Mouse (Mus musculus): ENCODE measurements around the gene Vsig10. TPM values are rescaled to one million over a fixed set of nuclear protein-coding genes. Genes with fewer than 3 reads are reported as not detected.

The Vsig10 gene
- total RNA-seq, 2 experiments from 2014 or later = 1.4 to 3.3 TPM

GRCm38 (mm10) chr5:117347011-117347410, 28.1 kb downstream of the Vsig10 start:
- intact Hi-C loops (cut with DNase I) = no loop called here
- DNase-seq (ENCODE audit: low spot score in 2 of 2) = no peak

GRCm38 (mm10) chr5:117347838-117348237, 29.0 kb downstream of the Vsig10 start:
- intact Hi-C loops (cut with DNase I) = no loop called here
- DNase-seq (ENCODE audit: low spot score in 2 of 2) = no peak

- intact Hi-C loops (cut with DNase I) = no loop called here
- peak; percentile 37 to 52 for DNase-seq (ENCODE audit: low spot score in 2 of 2)
Measured at GRCm38 (mm10) chr5:117348279-117348678, 29.4 kb downstream of the Vsig10 start.

GRCm38 (mm10) chr5:117354121-117354520, 35.2 kb downstream of the Vsig10 start:
- intact Hi-C loops (cut with DNase I) = no loop called here
- no peak for DNase-seq (ENCODE audit: low spot score in 2 of 2)

GRCm38 (mm10) chr5:117355648-117356303, 36.9 kb downstream of the Vsig10 start:
- DNase-seq (ENCODE audit: low spot score in 2 of 2) = no peak
- intact Hi-C loops (cut with DNase I) = loop anchor here (5.0 kb wide), 1 partner anchor 57 kb away; the partner anchor contains the start of gene Ksr2

GRCm38 (mm10) chr5:117356365-117357128, 37.7 kb downstream of the Vsig10 start:
- intact Hi-C loops (cut with DNase I) = loop anchor here (5.0 kb wide), 1 partner anchor 56 kb away; the partner anchor contains the start of gene Ksr2
- peak; percentile 33 to 55 for DNase-seq (ENCODE audit: low spot score in 2 of 2)

GRCm38 (mm10) chr5:117357129-117357477, 38.2 kb downstream of the Vsig10 start, which contains the start of gene Wsb2:
Gene Wsb2 (plus strand): TSS chr5:117357304.
- intact Hi-C loops (cut with DNase I) = loop anchor here (5.0 kb wide), 1 partner anchor 55 kb away; the partner anchor contains the start of gene Ksr2
- DNase-seq (ENCODE audit: low spot score in 2 of 2) = peak; percentile 74 to 77

- DNase-seq (ENCODE audit: low spot score in 2 of 2) = no peak
- intact Hi-C loops (cut with DNase I) = loop anchor here (1.0 to 5.0 kb wide), 2 partner anchors 55 to 137 kb away; partner anchors contain the start of gene Ksr2
Measured at GRCm38 (mm10) chr5:117357478-117358247, 38.8 kb downstream of the Vsig10 start.

- intact Hi-C loops (cut with DNase I) = loop anchor here (1.0 to 5.0 kb wide), 2 partner anchors 54 to 136 kb away; partner anchors contain the start of gene Ksr2
- DNase-seq (ENCODE audit: low spot score in 2 of 2) = peak in 1 of 2 experiments; percentile 62
Measured at GRCm38 (mm10) chr5:117358248-117358630, 39.4 kb downstream of the Vsig10 start.

- DNase-seq (ENCODE audit: low spot score in 2 of 2) = peak; percentile 76 to 89
- intact Hi-C loops (cut with DNase I) = loop anchor here (1.0 to 5.0 kb wide), 2 partner anchors 54 to 136 kb away; partner anchors contain the start of gene Ksr2
Measured at GRCm38 (mm10) chr5:117358725-117359124, 39.8 kb downstream of the Vsig10 start.

- no peak for DNase-seq (ENCODE audit: low spot score in 2 of 2)
- intact Hi-C loops (cut with DNase I) = loop anchor here (5.0 kb wide), 1 partner anchor 53 kb away; the partner anchor contains the start of gene Ksr2
Measured at GRCm38 (mm10) chr5:117359497-117360227, 40.8 kb downstream of the Vsig10 start.

- intact Hi-C loops (cut with DNase I) = no loop called here
- DNase-seq (ENCODE audit: low spot score in 2 of 2) = no peak
Measured at GRCm38 (mm10) chr5:117360228-117360515, 41.3 kb downstream of the Vsig10 start.

- DNase-seq (ENCODE audit: low spot score in 2 of 2) = no peak
- intact Hi-C loops (cut with DNase I) = no loop called here
Measured at GRCm38 (mm10) chr5:117360631-117361541, 42.0 kb downstream of the Vsig10 start.

GRCm38 (mm10) chr5:117361590-117361989, 42.7 kb downstream of the Vsig10 start:
- DNase-seq (ENCODE audit: low spot score in 2 of 2) = peak in 1 of 2 experiments; percentile 59
- intact Hi-C loops (cut with DNase I) = no loop called here

- peak in 1 of 2 experiments; percentile 29 for DNase-seq (ENCODE audit: low spot score in 2 of 2)
- intact Hi-C loops (cut with DNase I) = no loop called here
Measured at GRCm38 (mm10) chr5:117363066-117363782, 44.3 kb downstream of the Vsig10 start.

GRCm38 (mm10) chr5:117364821-117365220, 45.9 kb downstream of the Vsig10 start:
- intact Hi-C loops (cut with DNase I) = no loop called here
- DNase-seq (ENCODE audit: low spot score in 2 of 2) = no peak

GRCm38 (mm10) chr5:117365904-117366561, 47.1 kb downstream of the Vsig10 start:
- DNase-seq (ENCODE audit: low spot score in 2 of 2) = no peak
- intact Hi-C loops (cut with DNase I) = no loop called here

All from left cerebral cortex, postnatal 25 days (tissue).